Mouse (Mus musculus) left cerebral cortex, postnatal 10 days (tissue): ENCODE data around the gene Olfr129. TPM values are rescaled to one million over a fixed set of nuclear protein-coding genes. Genes with fewer than 3 reads are reported as not detected.

Source experiments
- DNase-seq, 2 experiments: peaks; one replicate each; pipeline ENCODE4 v3.0.0; 2021 to 2022; ENCODE audit warnings: low spot score in 2 of 2, mixed read lengths in 1 of 2; ENCODE audit errors: extremely low spot score in 1 of 2
- intact Hi-C: fragments of 180-260 bp; cut with DNase I; formaldehyde crosslinking; loops from one replicate; pipeline ENCODE4 v1.15.1; 2025
- total RNA-seq, 2 experiments: library from RNA; stranded (reverse); gene quantifications; 2 replicates each; pipeline ENCODE4 v1.2.3; 2021

Gene Olfr129
- total RNA-seq: not detected

DNA sequence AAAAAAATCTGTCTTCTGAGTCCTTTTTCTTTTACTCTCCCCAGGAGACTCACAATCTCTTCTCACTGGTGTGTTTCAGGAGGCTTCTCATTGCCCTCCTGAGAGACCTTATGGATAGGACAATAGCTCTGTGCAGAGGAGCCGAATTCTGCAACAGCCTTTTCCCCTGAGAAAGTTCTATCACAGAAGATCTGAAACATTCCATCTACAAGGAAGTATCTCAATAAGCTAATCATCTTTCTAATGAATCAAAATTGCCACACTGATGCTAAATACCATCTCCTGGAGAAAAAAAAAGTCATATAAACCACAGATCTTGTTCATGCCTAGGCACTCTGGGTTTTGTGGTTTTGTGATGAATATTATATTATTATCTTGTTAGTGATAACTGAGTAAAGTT, at the start of gene Olfr129:
Olfr129 (minus strand) TSS at position 101 of the 400 bp plus-strand sequence.
- no peak for DNase-seq

DNA sequence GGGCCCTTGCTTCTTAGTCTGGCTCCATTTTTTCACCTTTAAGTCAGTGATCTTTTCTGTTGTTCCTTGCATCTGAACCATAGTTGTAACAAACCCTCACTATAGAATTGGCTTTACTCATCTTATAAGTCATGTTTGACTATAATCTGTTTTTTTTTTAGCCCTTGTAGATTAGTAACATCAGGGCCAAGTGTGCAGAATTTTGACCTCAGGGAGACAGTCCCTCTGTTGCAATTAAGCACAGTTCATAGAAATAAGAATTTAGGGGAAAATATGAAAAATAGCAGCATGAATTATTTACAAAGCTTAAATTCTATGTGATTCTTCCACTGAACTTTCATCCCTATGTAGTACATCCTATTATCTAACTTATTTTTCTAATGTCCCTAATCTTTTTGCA, 28.7 kb upstream of the Olfr129 start, which contains the start of gene Olfr131:
Olfr131 (minus strand) TSS at position 101 of the 400 bp plus-strand sequence.
- intact Hi-C loops: no loop called here
- no peak for DNase-seq

More for the DNA sequence above, at the start of gene Olfr129:
- intact Hi-C loops: no loop called here

DNA sequence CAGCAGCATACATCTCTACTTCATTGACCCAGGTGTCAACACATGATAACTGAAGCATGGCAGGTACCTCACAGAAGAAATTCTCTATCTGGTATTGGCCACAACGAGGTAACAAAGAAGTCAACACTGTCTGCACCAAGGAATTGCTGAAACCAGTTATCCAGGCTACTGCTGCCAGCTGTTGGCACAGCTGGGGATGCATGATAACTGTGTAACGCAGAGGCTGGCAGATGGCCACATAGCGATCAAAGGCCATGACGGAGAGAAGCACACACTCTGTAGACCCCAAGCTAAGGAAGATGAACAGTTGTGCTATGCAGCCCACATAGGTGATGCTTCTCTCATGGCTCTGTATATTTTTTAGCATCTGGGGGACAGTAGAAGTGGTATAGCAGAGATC, 22.5 kb upstream of the Olfr129 start:
- no peak for DNase-seq
- intact Hi-C loops: no loop called here

DNA sequence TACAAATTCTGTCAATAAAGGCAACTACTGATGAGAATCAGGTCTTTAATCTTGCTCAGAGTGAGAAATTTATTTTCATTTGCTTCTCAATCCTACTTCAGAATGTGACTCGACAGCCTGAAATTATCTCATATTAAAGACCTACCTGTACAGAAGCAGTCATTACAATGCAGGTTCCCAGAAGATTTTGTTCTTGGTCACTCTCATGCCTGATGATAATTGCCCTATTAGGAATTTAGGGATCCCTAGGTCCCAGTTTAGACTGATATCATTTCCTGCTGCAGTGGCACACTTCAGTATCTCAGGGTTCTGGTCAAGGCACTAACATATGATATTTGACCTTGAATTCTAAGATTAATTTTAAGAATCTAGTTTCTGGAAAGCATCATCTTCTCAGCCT, 3.7 kb upstream of the Olfr129 start, which contains the start of gene Olfr130:
Olfr130 (plus strand) TSS at position 301 of the 400 bp plus-strand sequence.
- intact Hi-C loops: no loop called here

DNA sequence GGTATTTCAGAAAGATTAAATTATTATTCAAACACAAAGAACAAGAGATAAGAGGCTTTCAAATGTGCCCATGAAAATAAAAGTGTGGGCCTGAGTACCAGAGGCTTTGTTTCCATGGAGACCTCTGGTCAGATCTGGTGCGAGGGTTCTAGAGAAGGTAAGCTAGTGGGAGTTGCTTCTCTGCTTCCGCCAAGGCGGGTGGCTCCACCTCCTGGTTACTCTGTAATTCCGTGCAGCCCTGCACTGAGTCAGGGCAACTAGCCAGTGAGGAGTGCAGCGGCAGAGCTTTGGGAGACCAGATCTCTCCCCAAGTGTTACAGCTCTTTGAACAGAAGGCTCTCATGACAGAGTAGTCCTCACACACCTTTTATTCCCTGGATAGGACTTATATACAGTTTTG, 33.6 kb downstream of the Olfr129 start:
- DNase-seq: no peak
- intact Hi-C loops: no loop called here

More for the DNA sequence above, 3.7 kb upstream of the Olfr129 start, which contains the start of gene Olfr130:
- DNase-seq: no peak

DNA sequence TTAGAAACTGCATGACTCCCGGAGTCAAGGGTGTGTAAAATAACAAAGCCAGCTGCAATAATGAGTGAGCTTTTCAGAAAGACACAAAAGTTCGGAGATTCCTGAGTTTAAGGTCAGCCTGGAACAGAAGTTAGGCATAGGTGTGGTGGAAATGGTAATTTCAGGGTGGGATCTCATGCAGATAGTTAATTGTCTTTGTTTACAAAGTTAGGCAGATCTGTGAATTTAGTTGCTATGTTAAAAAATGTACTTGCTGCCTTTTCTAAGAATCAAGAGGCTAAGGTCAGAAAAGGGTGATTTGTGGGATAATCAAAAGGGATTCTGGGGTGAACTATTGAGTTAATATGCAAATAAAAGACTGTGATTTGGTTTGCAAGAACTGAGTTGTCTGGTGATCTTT, 43.5 kb downstream of the Olfr129 start:
- DNase-seq: no peak
- intact Hi-C loops: no loop called here

DNA sequence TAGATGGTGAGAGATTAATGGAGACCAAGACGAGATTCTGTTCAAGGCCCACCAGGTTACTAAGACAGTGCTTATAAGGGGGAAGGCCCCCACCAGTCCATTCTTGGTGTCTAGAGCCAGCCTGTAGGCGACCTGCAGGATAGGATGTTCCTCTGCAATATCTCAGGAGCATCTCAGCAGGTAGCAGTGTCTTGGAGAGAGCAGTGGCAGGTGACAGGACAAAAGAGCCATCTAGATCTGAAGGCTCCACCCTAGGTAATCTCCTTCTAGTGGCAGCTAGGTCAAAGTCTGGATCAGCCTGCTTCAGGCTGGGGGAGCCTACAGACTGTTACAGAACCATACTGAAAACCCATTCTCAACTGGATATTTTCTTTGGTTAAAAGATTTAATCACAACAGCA, 54.9 kb downstream of the Olfr129 start:
- DNase-seq: no peak
- intact Hi-C loops: no loop called here

Other genes starting within 250 kb of the Olfr129 start
- gene Olfr125, start 227.1 kb downstream of the Olfr129 start, total RNA-seq: not detected
- gene Olfr126, start 212.6 kb downstream of the Olfr129 start, total RNA-seq: not detected
- gene Olfr127, start 159.6 kb downstream of the Olfr129 start, total RNA-seq: not detected
- not detected for gene Olfr128, start 139.5 kb downstream of the Olfr129 start, total RNA-seq
- not detected for gene Olfr761, start 107.0 kb downstream of the Olfr129 start, total RNA-seq
- gene Olfr130, start 3.8 kb upstream of the Olfr129 start, total RNA-seq: not detected
- gene Olfr131, start 28.6 kb upstream of the Olfr129 start, total RNA-seq: not detected
- gene Olfr132, start 74.4 kb upstream of the Olfr129 start, total RNA-seq: not detected
- not detected for gene Olfr133, start 85.2 kb upstream of the Olfr129 start, total RNA-seq
- not detected for gene Olfr134, start 111.3 kb upstream of the Olfr129 start, total RNA-seq
- not detected for gene Olfr135, start 144.3 kb upstream of the Olfr129 start, total RNA-seq
- not detected for gene Olfr138, start 201.0 kb upstream of the Olfr129 start, total RNA-seq
- not detected for gene Olfr137, start 247.5 kb upstream of the Olfr129 start, total RNA-seq